Mouse (Mus musculus) bone marrow, adult 2 months (tissue): Measurements from ENCODE around the gene Lmo4.

Source experiments
- CTCF ChIP-seq: fragments of 200-500 bp; IDR thresholded peaks from 2 replicates; pipeline ENCODE4 v1.5.1; 2011; ENCODE audit warnings: low read length, control low read depth; ENCODE audit not compliant: control insufficient read depth, insufficient read depth
- POLR2A ChIP-seq: fragments of 200-500 bp; IDR thresholded peaks from 2 replicates; pipeline ENCODE4 v1.6.1; 2011; ENCODE audit warnings: low read depth, mild to moderate bottlenecking, control low read depth, low read length, borderline replicate concordance; ENCODE audit not compliant: control insufficient read depth

GRCm38 (mm10) chr3:144141786-144142185, 63.2 kb downstream of the Lmo4 start:
- TF ChIP-seq CTCF (no peak), POLR2A (no peak)
